Mouse (Mus musculus): ENCODE data around the gene Sem1. TPM values are rescaled to one million over a fixed set of nuclear protein-coding genes. Genes with fewer than 3 reads are reported as not detected.
"Not testable (repeated sequence)": the region's sequence is repeated elsewhere in the genome, so short reads cannot be mapped to it uniquely, and the experiment has no call there.

Sem1 gene
- total RNA-seq, 2 experiments from 2014 or later = 47.0 to 50.7 TPM

- DNase-seq (ENCODE audit: low spot score in 2 of 2); intact Hi-C loops (cut with DNase I): not testable (repeated sequence)
These were observed 42.1 kb downstream of the Sem1 start for GRCm38 (mm10) chr6:6536359-6536758.

Measured in left cerebral cortex, postnatal 25 days (tissue).